Mouse (Mus musculus) ES-Bruce4 (cell line): ENCODE results near the gene Dnlz.

Experiments
- CTCF ChIP-seq: IDR thresholded peaks from one replicate; pipeline ENCODE4 v1.8.1; 2011; ENCODE audit warnings: low read depth, low read length
- POLR2A ChIP-seq: IDR thresholded peaks from one replicate; pipeline ENCODE4 v1.8.1; 2011; ENCODE audit warnings: low read length; ENCODE audit not compliant: insufficient read depth

DNA sequence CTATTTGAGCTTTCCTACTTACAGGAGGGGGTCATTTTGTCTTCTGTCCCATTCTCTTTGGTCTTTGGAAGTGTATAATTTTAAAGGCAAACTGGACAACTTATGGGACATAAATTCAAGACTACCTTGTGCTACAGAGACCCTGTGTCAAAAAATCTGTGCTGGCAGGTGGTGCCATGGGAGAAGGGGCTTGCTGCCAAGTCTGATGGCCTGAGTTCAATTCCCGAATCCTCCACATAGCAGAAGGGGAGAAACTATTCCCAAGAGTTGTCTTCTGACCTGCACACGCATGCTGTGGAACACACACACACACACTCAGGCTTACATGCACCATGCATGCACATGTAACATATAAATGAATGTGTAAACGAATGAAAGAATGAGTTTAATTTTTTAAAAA is 45.2 kb downstream of the Dnlz start:
- no peak for TF ChIP-seq POLR2A
- TF ChIP-seq CTCF: no peak
